Mouse (Mus musculus): Measurements from ENCODE around the gene Gm45021. TPM values are rescaled to one million over a fixed set of nuclear protein-coding genes. Genes with fewer than 3 reads are reported as not detected.
"Not testable (repeated sequence)": the region's sequence is repeated elsewhere in the genome, so short reads cannot be mapped to it uniquely, and the experiment has no call there.

The Gm45021 gene
- polyA plus RNA-seq, 1 experiment from 2014 or later, result not detected

- H3K4me2 ChIP-seq (replicated peaks), result peak within 1 kb of the TSS; percentile 72
- peak within 1 kb of the TSS; percentile 47 for H3K4me3 ChIP-seq (replicated peaks; ENCODE audit: low read length)
- 5% methylated on average over 42 of the region's 42 CpGs for WGBS
- peaks cover 38% of the 10 kb centered on the region for H3K36me3 ChIP-seq (replicated peaks; ENCODE audit: control insufficient read depth, insufficient read depth)
- H3K9ac ChIP-seq, result peak within 1 kb of the TSS; percentile 85
- ATAC-seq (ENCODE audit: low FRiP score) (peak; percentile 99), DNase-seq (ENCODE audit: low spot score) (peak; percentile 92)
- H3K27me3 ChIP-seq (ENCODE audit: control insufficient read depth, insufficient read depth, low read length), result no peaks in the 10 kb centered on the region
- H3K27ac ChIP-seq, result peak within 1 kb of the TSS; percentile 95
- H3K9me3 ChIP-seq (ENCODE audit: control insufficient read depth, low read length), result peaks cover 19% of the 10 kb centered on the region
- H3K4me1 ChIP-seq (replicated peaks; ENCODE audit: control insufficient read depth, insufficient read depth, low read length), result peaks cover 13% of the 10 kb centered on the region
Measured at GRCm38 (mm10) chr6:48601271-48602079, 12.1 kb downstream of the Gm45021 start, which contains the start of gene Zfp775. Zfp775 (plus strand) TSS chr6:48602063.

- DNase-seq (ENCODE audit: low spot score), result peak; percentile 48
- ATAC-seq (ENCODE audit: low FRiP score), result peak; percentile 83
- WGBS, result under 1% methylated on average over 28 of the region's 28 CpGs
- Histone ChIP-seq H3K4me3 (replicated peaks; ENCODE audit: low read length) (peak overlapping the region; percentile 47), H3K9me3 (ENCODE audit: control insufficient read depth, low read length) (peaks cover 12% of the 10 kb centered on the region), H3K36me3 (replicated peaks; ENCODE audit: control insufficient read depth, insufficient read depth) (peaks cover 31% of the 10 kb centered on the region), H3K27ac (peak overlapping the region; percentile 95), H3K27me3 (ENCODE audit: control insufficient read depth, insufficient read depth, low read length) (no peaks in the 10 kb centered on the region), H3K4me2 (replicated peaks) (peak overlapping the region; percentile 72), H3K9ac (peak overlapping the region; percentile 85), H3K4me1 (replicated peaks; ENCODE audit: control insufficient read depth, insufficient read depth, low read length) (peaks cover 13% of the 10 kb centered on the region)
Measured at GRCm38 (mm10) chr6:48602080-48602741, 12.8 kb downstream of the Gm45021 start.

- WGBS, result 72% methylated on average over 2 of the region's 2 CpGs
- DNase-seq (ENCODE audit: low spot score) (no peak), ATAC-seq (ENCODE audit: low FRiP score) (no peak)
- H3K27ac ChIP-seq, result no peak overlapping the region
- H3K9me3 ChIP-seq (ENCODE audit: control insufficient read depth, low read length), result no peaks in the 10 kb centered on the region
- peaks cover 2% of the 10 kb centered on the region for H3K36me3 ChIP-seq (replicated peaks; ENCODE audit: control insufficient read depth, insufficient read depth)
- H3K27me3 ChIP-seq (ENCODE audit: control insufficient read depth, insufficient read depth, low read length), result no peaks in the 10 kb centered on the region
- peaks cover 2% of the 10 kb centered on the region for H3K4me1 ChIP-seq (replicated peaks; ENCODE audit: control insufficient read depth, insufficient read depth, low read length)
- H3K4me2 ChIP-seq (replicated peaks), result no peak overlapping the region
- no peak overlapping the region for H3K9ac ChIP-seq
- H3K4me3 ChIP-seq (replicated peaks; ENCODE audit: low read length), result no peak overlapping the region
Measured at GRCm38 (mm10) chr6:48608124-48608523, 18.7 kb downstream of the Gm45021 start.

- ATAC-seq (ENCODE audit: low FRiP score) (no peak), DNase-seq (ENCODE audit: low spot score) (no peak)
- Histone ChIP-seq H3K4me2 (replicated peaks) (no peak overlapping the region), H3K9me3 (ENCODE audit: control insufficient read depth, low read length) (no peaks in the 10 kb centered on the region), H3K36me3 (replicated peaks; ENCODE audit: control insufficient read depth, insufficient read depth) (peaks cover 15% of the 10 kb centered on the region), H3K9ac (no peak overlapping the region), H3K4me3 (replicated peaks; ENCODE audit: low read length) (no peak overlapping the region), H3K4me1 (replicated peaks; ENCODE audit: control insufficient read depth, insufficient read depth, low read length) (no peaks in the 10 kb centered on the region), H3K27me3 (ENCODE audit: control insufficient read depth, insufficient read depth, low read length) (no peaks in the 10 kb centered on the region), H3K27ac (no peak overlapping the region)
- 44% methylated on average over 7 of the region's 7 CpGs for WGBS
Measured at GRCm38 (mm10) chr6:48609512-48609911, 20.1 kb downstream of the Gm45021 start.

GRCm38 (mm10) chr6:48610657-48611056, 21.2 kb downstream of the Gm45021 start:
- H3K27me3 ChIP-seq (ENCODE audit: control insufficient read depth, insufficient read depth, low read length), result no peaks in the 10 kb centered on the region
- DNase-seq (ENCODE audit: low spot score), result no peak
- ATAC-seq (ENCODE audit: low FRiP score), result no peak
- WGBS, result 74% methylated on average over 3 of the region's 3 CpGs
- H3K9me3 ChIP-seq (ENCODE audit: control insufficient read depth, low read length), result no peaks in the 10 kb centered on the region
- no peak overlapping the region for H3K27ac ChIP-seq
- H3K36me3 ChIP-seq (replicated peaks; ENCODE audit: control insufficient read depth, insufficient read depth), result peaks cover 15% of the 10 kb centered on the region
- no peaks in the 10 kb centered on the region for H3K4me1 ChIP-seq (replicated peaks; ENCODE audit: control insufficient read depth, insufficient read depth, low read length)
- no peak overlapping the region for H3K4me2 ChIP-seq (replicated peaks)
- no peak overlapping the region for H3K9ac ChIP-seq
- no peak overlapping the region for H3K4me3 ChIP-seq (replicated peaks; ENCODE audit: low read length)

GRCm38 (mm10) chr6:48613464-48613863, 24.1 kb downstream of the Gm45021 start:
- H3K27ac ChIP-seq, result no peak overlapping the region
- H3K4me1 ChIP-seq (replicated peaks; ENCODE audit: control insufficient read depth, insufficient read depth, low read length), result no peaks in the 10 kb centered on the region
- ATAC-seq (ENCODE audit: low FRiP score) (no peak), DNase-seq (ENCODE audit: low spot score) (no peak)
- no peak overlapping the region for H3K9ac ChIP-seq
- peaks cover 19% of the 10 kb centered on the region for H3K36me3 ChIP-seq (replicated peaks; ENCODE audit: control insufficient read depth, insufficient read depth)
- H3K4me3 ChIP-seq (replicated peaks; ENCODE audit: low read length), result no peak overlapping the region
- WGBS, result 95% methylated on average over 4 of the region's 4 CpGs
- H3K27me3 ChIP-seq (ENCODE audit: control insufficient read depth, insufficient read depth, low read length), result no peaks in the 10 kb centered on the region
- H3K9me3 ChIP-seq (ENCODE audit: control insufficient read depth, low read length), result no peaks in the 10 kb centered on the region
- no peak overlapping the region for H3K4me2 ChIP-seq (replicated peaks)

- Histone ChIP-seq H3K9ac (no peak overlapping the region), H3K9me3 (ENCODE audit: control insufficient read depth, low read length) (no peaks in the 10 kb centered on the region), H3K4me3 (replicated peaks; ENCODE audit: low read length) (no peak overlapping the region), H3K27me3 (ENCODE audit: control insufficient read depth, insufficient read depth, low read length) (no peaks in the 10 kb centered on the region), H3K36me3 (replicated peaks; ENCODE audit: control insufficient read depth, insufficient read depth) (peaks cover 29% of the 10 kb centered on the region), H3K4me1 (replicated peaks; ENCODE audit: control insufficient read depth, insufficient read depth, low read length) (no peaks in the 10 kb centered on the region), H3K27ac (no peak overlapping the region), H3K4me2 (replicated peaks) (no peak overlapping the region)
- DNase-seq (ENCODE audit: low spot score), result no peak
- 93% methylated on average over 5 of the region's 5 CpGs for WGBS
- ATAC-seq (ENCODE audit: low FRiP score), result no peak
Measured at GRCm38 (mm10) chr6:48614756-48615155, 25.3 kb downstream of the Gm45021 start.

- Histone ChIP-seq H3K36me3 (replicated peaks; ENCODE audit: control insufficient read depth, insufficient read depth) (peaks cover 37% of the 10 kb centered on the region), H3K4me1 (replicated peaks; ENCODE audit: control insufficient read depth, insufficient read depth, low read length) (no peaks in the 10 kb centered on the region), H3K4me2 (replicated peaks) (no peak overlapping the region), H3K27ac (no peak overlapping the region), H3K27me3 (ENCODE audit: control insufficient read depth, insufficient read depth, low read length) (no peaks in the 10 kb centered on the region), H3K9me3 (ENCODE audit: control insufficient read depth, low read length) (no peaks in the 10 kb centered on the region), H3K9ac (no peak overlapping the region), H3K4me3 (replicated peaks; ENCODE audit: low read length) (no peak overlapping the region)
- ATAC-seq (ENCODE audit: low FRiP score), result no peak
- no peak for DNase-seq (ENCODE audit: low spot score)
- 93% methylated on average over 30 of the region's 30 CpGs for WGBS
Measured at GRCm38 (mm10) chr6:48620031-48620430, 30.6 kb downstream of the Gm45021 start.

GRCm38 (mm10) chr6:48622186-48622843, 32.9 kb downstream of the Gm45021 start:
- H3K4me3 ChIP-seq (replicated peaks; ENCODE audit: low read length); H3K27me3 ChIP-seq (ENCODE audit: control insufficient read depth, insufficient read depth, low read length); H3K9me3 ChIP-seq (ENCODE audit: control insufficient read depth, low read length); H3K27ac ChIP-seq; H3K4me1 ChIP-seq (replicated peaks; ENCODE audit: control insufficient read depth, insufficient read depth, low read length); H3K9ac ChIP-seq; DNase-seq (ENCODE audit: low spot score); H3K4me2 ChIP-seq (replicated peaks); ATAC-seq (ENCODE audit: low FRiP score): not testable (repeated sequence)
- peaks cover 33% of the 10 kb centered on the region for H3K36me3 ChIP-seq (replicated peaks; ENCODE audit: control insufficient read depth, insufficient read depth)
- 86% methylated on average over 8 of the region's 8 CpGs for WGBS
